Mouse (Mus musculus) cerebellum, adult 11-12 months (tissue): ENCODE results near the gene Gse1.
A peak's percentile ranks its signal among the peaks of the same experiment; 100 is the strongest.

Experiments
- DNase-seq: peaks from one replicate; pipeline ENCODE4 v3.0.0; 2022

Gse1 gene

GRCm38 (mm10) chr8:120378306-120378705, 150.1 kb downstream of the Gse1 start:
- DNase-seq: peak; percentile 82

GRCm38 (mm10) chr8:120379015-120379414, 150.8 kb downstream of the Gse1 start:
- DNase-seq: no peak

GRCm38 (mm10) chr8:120381865-120382264, 153.6 kb downstream of the Gse1 start:
- DNase-seq: no peak

GRCm38 (mm10) chr8:120382436-120383203, 154.4 kb downstream of the Gse1 start:
- DNase-seq: peak; percentile 98

GRCm38 (mm10) chr8:120383204-120383560, 154.9 kb downstream of the Gse1 start:
- DNase-seq: no peak

GRCm38 (mm10) chr8:120383713-120384112, 155.5 kb downstream of the Gse1 start:
- DNase-seq: peak; percentile 72

- DNase-seq: peak; percentile 36
These were observed 156.5 kb downstream of the Gse1 start for GRCm38 (mm10) chr8:120384745-120385144.

GRCm38 (mm10) chr8:120388246-120388645, 160.0 kb downstream of the Gse1 start:
- peak; percentile 16 for DNase-seq

- no peak for DNase-seq
These were observed 162.3 kb downstream of the Gse1 start for GRCm38 (mm10) chr8:120390598-120390997.

GRCm38 (mm10) chr8:120391856-120392255, 163.6 kb downstream of the Gse1 start:
- no peak for DNase-seq

- DNase-seq: peak; percentile 22
These were observed 164.8 kb downstream of the Gse1 start for GRCm38 (mm10) chr8:120393085-120393484.

GRCm38 (mm10) chr8:120393871-120394275, 165.6 kb downstream of the Gse1 start:
- DNase-seq: peak; percentile 81

- DNase-seq: no peak
These were observed 167.6 kb downstream of the Gse1 start for GRCm38 (mm10) chr8:120395892-120396291.

GRCm38 (mm10) chr8:120396756-120397155, 168.5 kb downstream of the Gse1 start:
- no peak for DNase-seq

GRCm38 (mm10) chr8:120397444-120398411, 169.5 kb downstream of the Gse1 start:
- peak; percentile 11 for DNase-seq

- DNase-seq: no peak
These were observed 171.1 kb downstream of the Gse1 start for GRCm38 (mm10) chr8:120399212-120399934.

GRCm38 (mm10) chr8:120401216-120401615, 173.0 kb downstream of the Gse1 start:
- DNase-seq: no peak

- DNase-seq: no peak
These were observed 173.5 kb downstream of the Gse1 start for GRCm38 (mm10) chr8:120401712-120402111.

- no peak for DNase-seq
These were observed 175.5 kb downstream of the Gse1 start for GRCm38 (mm10) chr8:120403606-120404269.

GRCm38 (mm10) chr8:120404609-120405036, 176.4 kb downstream of the Gse1 start:
- no peak for DNase-seq

- no peak for DNase-seq
These were observed 177.9 kb downstream of the Gse1 start for GRCm38 (mm10) chr8:120406008-120406632.

- peak; percentile 49 for DNase-seq
These were observed 179.5 kb downstream of the Gse1 start for GRCm38 (mm10) chr8:120407701-120408240.
